Mouse (Mus musculus) left cerebral cortex, postnatal 14 days (tissue): Measurements from ENCODE around the gene Ets2. TPM values are rescaled to one million over a fixed set of nuclear protein-coding genes. Genes with fewer than 3 reads are reported as not detected.
"Not testable (repeated sequence)": the region's sequence is repeated elsewhere in the genome, so short reads cannot be mapped to it uniquely, and the experiment has no call there.

Experiments
- DNase-seq, 2 experiments: peaks; one replicate each; pipeline ENCODE4 v3.0.0; 2021 to 2022; ENCODE audit warnings: low spot score in 2 of 2, mixed read lengths in 1 of 2
- intact Hi-C: fragments of 180-260 bp; cut with DNase I; formaldehyde crosslinking; loops from one replicate; pipeline ENCODE4 v1.15.1; 2025
- total RNA-seq, 2 experiments: library from RNA; stranded (reverse); gene quantifications; 2 replicates each; pipeline ENCODE4 v1.2.3; 2021

The Ets2 gene
- total RNA-seq, 2 experiments from 2014 or later, result 53.0 to 59.9 TPM

- DNase-seq, result no peak
- intact Hi-C loops, result no loop called here
Observed at GRCm38 (mm10) chr16:95759151-95759987, 57.5 kb downstream of the Ets2 start.

GRCm38 (mm10) chr16:95759988-95760391 lies 58.1 kb downstream of the Ets2 start:
- DNase-seq, result peak in 1 of 2 experiments; percentile 58
- intact Hi-C loops, result loop anchor here (10.0 kb wide), 1 partner anchor 105 kb away; no protein-coding TSS in a partner anchor

GRCm38 (mm10) chr16:95761742-95762141 lies 59.9 kb downstream of the Ets2 start:
- intact Hi-C loops, result loop anchor here (10.0 kb wide), 1 partner anchor 107 kb away; no protein-coding TSS in a partner anchor
- no peak for DNase-seq

- intact Hi-C loops, result loop anchor here (10.0 kb wide), 1 partner anchor 108 kb away; no protein-coding TSS in a partner anchor
Observed at GRCm38 (mm10) chr16:95763201-95763600, 61.3 kb downstream of the Ets2 start.

GRCm38 (mm10) chr16:95764041-95764440 lies 62.2 kb downstream of the Ets2 start:
- DNase-seq, result not testable (repeated sequence)
- intact Hi-C loops, result loop anchor here (10.0 kb wide), 1 partner anchor 109 kb away; no protein-coding TSS in a partner anchor

More at GRCm38 (mm10) chr16:95763201-95763600, 61.3 kb downstream of the Ets2 start:
- DNase-seq, result no peak

GRCm38 (mm10) chr16:95766181-95766580 lies 64.3 kb downstream of the Ets2 start:
- DNase-seq, result no peak
- intact Hi-C loops, result loop anchor here (10.0 kb wide), 1 partner anchor 111 kb away; no protein-coding TSS in a partner anchor

GRCm38 (mm10) chr16:95767246-95767645 lies 65.4 kb downstream of the Ets2 start:
- intact Hi-C loops, result loop anchor here (10.0 kb wide), 1 partner anchor 112 kb away; no protein-coding TSS in a partner anchor
- DNase-seq, result no peak

- intact Hi-C loops, result loop anchor here (10.0 kb wide), 1 partner anchor 115 kb away; no protein-coding TSS in a partner anchor
Observed at GRCm38 (mm10) chr16:95769066-95769995, 67.5 kb downstream of the Ets2 start.

GRCm38 (mm10) chr16:95769996-95770334 lies 68.1 kb downstream of the Ets2 start:
- no peak for DNase-seq
- intact Hi-C loops, result loop anchor here (10.0 kb wide), 1 partner anchor 115 kb away; no protein-coding TSS in a partner anchor

More at GRCm38 (mm10) chr16:95769066-95769995, 67.5 kb downstream of the Ets2 start:
- peak; percentile 82 to 95 for DNase-seq

GRCm38 (mm10) chr16:95770402-95770801 lies 68.5 kb downstream of the Ets2 start:
- intact Hi-C loops, result no loop called here
- DNase-seq, result peak in 1 of 2 experiments; percentile 64

Other genes with a start within 250 kb of the Ets2 start
- 1 to 10 TPM; 8.4 to 8.8 TPM for gene Erg, start 115.5 kb upstream of the Ets2 start, total RNA-seq